Mouse (Mus musculus): ENCODE measurements around the gene Ankrd1.

GRCm38 (mm10) chr19:36150241-36151007 lies 30.5 kb upstream of the Ankrd1 start:
- TF ChIP-seq CTCF (IDR thresholded peaks at IDR 0.05): no peak
- TF ChIP-seq POLR2A (IDR thresholded peaks at IDR 0.05; ENCODE audit: insufficient read depth, low read depth, low read length): no peak
- TF ChIP-seq EP300 (IDR thresholded peaks at IDR 0.05; ENCODE audit: insufficient read depth, low read depth, low read length): no peak

All from heart, adult 2 months (tissue).